Mouse (Mus musculus) bone marrow, adult 2 months (tissue): Measurements from ENCODE around the gene Gnptab. TPM values are rescaled to one million over a fixed set of nuclear protein-coding genes. Genes with fewer than 3 reads are reported as not detected.
"Not testable (repeated sequence)": the region's sequence is repeated elsewhere in the genome, so short reads cannot be mapped to it uniquely, and the experiment has no call there.

ENCODE experiments used
- H3K27ac ChIP-seq: fragments of 200-500 bp; 2 replicates; pipeline ENCODE4 v1.5.1; 2012; ENCODE audit warnings: low read depth, mild to moderate bottlenecking, control low read depth, inconsistent platforms, low read length; ENCODE audit not compliant: control insufficient read depth, poor library complexity, insufficient read depth
- H3K4me1 ChIP-seq: fragments of 200-500 bp; 2 replicates; pipeline ENCODE4 v1.6.1; 2011; ENCODE audit warnings: low read length; ENCODE audit not compliant: control insufficient read depth, insufficient read depth
- H3K4me3 ChIP-seq: fragments of 200-500 bp; replicated peaks from 2 replicates; pipeline ENCODE3; 2011; ENCODE audit warnings: mild to moderate bottlenecking, low read depth, low read length, control low read depth; ENCODE audit not compliant: control insufficient read depth
- CTCF ChIP-seq: fragments of 200-500 bp; IDR thresholded peaks from 2 replicates; pipeline ENCODE4 v1.5.1; 2011; ENCODE audit warnings: low read length, control low read depth; ENCODE audit not compliant: control insufficient read depth, insufficient read depth
- POLR2A ChIP-seq: fragments of 200-500 bp; IDR thresholded peaks from 2 replicates; pipeline ENCODE4 v1.6.1; 2011; ENCODE audit warnings: low read depth, mild to moderate bottlenecking, control low read depth, low read length, borderline replicate concordance; ENCODE audit not compliant: control insufficient read depth
- WGBS: fragments of 180-500 bp; shearing (Covaris S2); methylation state at CpG from one replicate; pipeline ENCODE4 v1.1.7; 2018; 5-methylcytosine and 5-hydroxymethylcytosine counted together
- polyA plus RNA-seq: library from polyadenylated mRNA; stranded (reverse); fragments of >200 nt; gene quantifications from 2 replicates; pipeline ENCODE4 v1.2.4, GENCODE M21; 2011; ENCODE audit warnings: low replicate concordance; ENCODE audit not compliant: missing spikeins, insufficient read depth, insufficient read length

The Gnptab gene
- polyA plus RNA-seq, 1 experiment, result 12.9 TPM

DNA sequence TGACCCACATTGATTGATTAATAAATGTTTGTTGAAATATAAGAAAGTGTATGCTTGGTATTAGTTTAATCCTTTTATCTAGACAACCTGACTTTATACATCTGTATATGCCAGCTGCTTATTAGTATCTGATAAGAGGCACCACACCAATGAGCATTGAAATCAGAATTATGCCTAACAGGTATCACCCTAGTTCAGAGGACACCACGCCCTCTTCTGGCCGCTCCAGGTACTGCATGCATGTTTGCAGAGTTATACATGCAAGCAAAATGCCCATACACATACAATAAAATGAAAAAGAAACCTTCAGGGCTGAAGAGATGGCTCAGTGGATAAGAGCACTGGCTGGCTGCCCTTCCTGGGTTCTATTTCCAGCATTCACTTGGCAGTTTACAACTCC lies 7.1 kb upstream of the Gnptab start:
- Histone ChIP-seq H3K4me1 (no peaks in the 10 kb centered on the region; the same call in 1 of the 2 replicates), H3K27ac (no peak overlapping the region), H3K4me3 (no peak overlapping the region)
- 9% methylated on average over 2 of the region's 2 CpGs for WGBS
- TF ChIP-seq CTCF (peak; percentile 61), POLR2A (no peak)

DNA sequence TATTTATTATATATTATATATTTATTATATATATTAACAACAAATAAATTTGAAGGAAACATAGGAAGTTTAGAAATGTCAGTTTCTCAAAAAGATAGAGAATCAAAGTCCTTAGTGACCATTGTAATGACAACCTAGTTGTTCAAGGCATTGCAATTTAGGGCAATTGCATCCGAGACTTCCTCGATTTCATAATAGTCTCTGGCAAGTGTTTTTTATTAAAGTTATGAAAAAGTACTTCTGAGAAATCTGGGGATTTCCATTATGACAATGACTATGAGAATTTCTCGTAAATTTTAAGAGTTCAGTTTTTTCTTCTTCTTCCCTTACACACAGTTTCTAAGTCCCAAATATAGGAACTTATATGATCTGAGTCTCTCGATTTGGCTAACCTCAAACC lies 6.5 kb upstream of the Gnptab start:
- Histone ChIP-seq H3K4me3 (no peak overlapping the region), H3K27ac (no peak overlapping the region), H3K4me1 (no peaks in the 10 kb centered on the region; the same call in 1 of the 2 replicates)
- 33% methylated on average over 4 of the region's 4 CpGs for WGBS
- no peak for TF ChIP-seq POLR2A
- TF ChIP-seq CTCF, result no peak

DNA sequence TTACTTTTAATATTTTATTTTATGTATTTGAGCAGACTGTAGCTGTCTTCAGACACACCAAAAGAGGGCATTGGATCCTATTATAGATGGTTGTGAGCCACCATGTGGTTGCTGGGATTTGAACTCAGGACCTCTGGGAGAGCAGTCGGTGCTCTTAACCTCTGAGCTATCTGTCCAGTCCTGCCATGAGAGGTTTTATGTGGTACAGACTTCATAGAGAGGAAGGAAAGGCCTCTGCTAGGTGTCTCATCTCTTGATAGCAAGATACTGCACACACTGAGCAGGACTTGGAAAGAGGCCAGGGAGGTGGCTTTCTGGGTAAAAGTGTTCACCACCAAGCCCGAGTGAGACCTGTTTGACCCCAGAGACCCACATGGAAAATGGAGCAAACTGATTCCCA lies 6.0 kb upstream of the Gnptab start:
- not testable (repeated sequence) for H3K4me1 ChIP-seq, H3K27ac ChIP-seq, H3K4me3 ChIP-seq
- 24% methylated on average over 2 of the region's 2 CpGs for WGBS

DNA sequence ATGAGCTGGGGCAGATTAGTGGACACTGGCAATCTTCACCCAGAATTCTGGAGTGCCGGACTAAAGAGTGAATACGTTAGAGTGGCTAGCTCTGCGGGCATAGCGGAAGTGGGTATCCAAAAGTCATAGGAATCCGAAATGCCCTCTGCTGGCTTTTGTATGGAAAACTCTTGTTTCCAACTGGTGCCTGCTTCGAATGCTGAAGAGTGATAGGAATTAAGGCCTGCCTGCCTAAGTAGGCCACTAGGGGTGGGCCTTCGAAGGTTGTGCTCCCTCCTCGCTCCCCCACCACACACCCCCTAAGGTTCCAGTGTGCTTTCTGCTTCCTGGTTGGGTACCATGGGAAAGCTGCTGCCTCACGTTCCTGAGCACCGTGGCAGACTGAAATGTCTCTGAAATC lies 3.9 kb upstream of the Gnptab start:
- no peaks in the 10 kb centered on the region; the same call in 1 of the 2 replicates for H3K4me1 ChIP-seq
- no peak overlapping the region for H3K4me3 ChIP-seq
- WGBS, result 77% methylated on average over 10 of the region's 10 CpGs
- no peak overlapping the region for H3K27ac ChIP-seq
- TF ChIP-seq POLR2A, result no peak

DNA sequence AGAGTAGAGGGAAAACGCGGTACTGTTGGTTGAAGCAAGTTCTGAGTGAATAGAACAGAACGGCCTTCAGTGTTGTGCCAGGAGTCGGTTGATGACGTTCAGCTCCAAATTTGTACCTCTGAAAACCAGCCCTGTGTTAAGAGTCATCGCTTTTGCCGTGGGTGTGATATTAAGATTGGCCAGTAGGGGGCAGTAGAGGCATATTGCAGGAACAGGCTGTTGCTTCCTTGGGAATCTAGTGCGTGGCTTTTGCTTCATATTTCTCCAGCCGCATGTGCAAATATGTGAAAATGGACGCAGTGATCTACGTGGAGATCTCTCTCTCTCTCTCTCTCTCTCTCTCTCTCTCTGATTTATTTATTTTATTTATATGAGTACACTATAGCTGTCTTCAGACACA lies 2.2 kb upstream of the Gnptab start:
- H3K27ac ChIP-seq, result no peak overlapping the region
- H3K4me3 ChIP-seq, result no peak overlapping the region
- peaks cover 2% of the 10 kb centered on the region; the same call in 1 of the 2 replicates for H3K4me1 ChIP-seq
- WGBS, result 1% methylated on average over 11 of the region's 11 CpGs
- peak; percentile 76 for TF ChIP-seq CTCF
- TF ChIP-seq POLR2A, result no peak

DNA sequence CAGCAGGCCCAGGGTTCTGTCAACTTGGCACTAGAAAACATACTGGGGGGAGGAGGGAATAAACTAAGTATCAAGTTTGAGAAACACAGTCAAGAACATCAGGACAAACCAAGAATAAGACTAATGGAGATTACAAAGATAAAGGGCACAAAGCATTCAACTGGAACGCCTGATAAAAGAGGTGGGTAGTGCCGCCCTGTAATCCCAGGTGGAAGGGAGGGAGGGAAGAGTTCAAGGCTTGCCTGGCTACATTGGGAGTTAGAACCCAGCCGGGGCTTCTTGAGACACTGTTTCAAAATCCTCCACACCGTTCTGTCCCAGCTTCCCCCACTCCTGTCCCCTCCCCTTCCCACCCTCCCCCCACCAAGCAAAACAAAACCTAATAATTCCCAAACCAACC lies 1.3 kb upstream of the Gnptab start:
- Histone ChIP-seq H3K4me1 (peaks cover 3% of the 10 kb centered on the region), H3K27ac (no peak overlapping the region), H3K4me3 (no peak overlapping the region)
- WGBS, result 58% methylated on average over 4 of the region's 4 CpGs
- TF ChIP-seq POLR2A (no peak), CTCF (no peak)

DNA sequence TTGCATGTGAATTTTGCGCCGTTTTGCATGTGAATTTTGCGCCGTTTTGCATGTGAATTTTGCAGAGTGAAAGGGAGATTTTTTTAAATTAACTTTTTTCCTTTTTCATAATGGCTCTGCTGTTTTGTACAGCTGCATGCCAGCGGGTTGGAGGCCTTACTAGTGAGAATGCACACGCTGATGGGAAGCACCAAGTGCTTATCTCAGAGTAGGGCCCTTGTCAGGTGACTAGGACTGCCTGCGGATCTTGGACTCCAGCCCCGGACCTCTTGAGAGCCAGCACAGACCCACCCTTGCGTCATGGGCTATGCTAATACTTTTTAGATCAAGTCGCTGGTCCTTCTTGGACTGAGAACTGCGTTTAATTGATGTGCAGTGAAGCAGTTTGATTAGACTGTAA lies 1.1 kb downstream of the Gnptab start:
- peak overlapping the region; percentile 92 for H3K4me3 ChIP-seq
- peaks cover 6% of the 10 kb centered on the region for H3K4me1 ChIP-seq
- no peak for TF ChIP-seq CTCF
- no peak for TF ChIP-seq POLR2A
- 1% methylated on average over 11 of the region's 11 CpGs for WGBS
- peak overlapping the region; percentile 20; the same call in 1 of the 2 replicates for H3K27ac ChIP-seq

DNA sequence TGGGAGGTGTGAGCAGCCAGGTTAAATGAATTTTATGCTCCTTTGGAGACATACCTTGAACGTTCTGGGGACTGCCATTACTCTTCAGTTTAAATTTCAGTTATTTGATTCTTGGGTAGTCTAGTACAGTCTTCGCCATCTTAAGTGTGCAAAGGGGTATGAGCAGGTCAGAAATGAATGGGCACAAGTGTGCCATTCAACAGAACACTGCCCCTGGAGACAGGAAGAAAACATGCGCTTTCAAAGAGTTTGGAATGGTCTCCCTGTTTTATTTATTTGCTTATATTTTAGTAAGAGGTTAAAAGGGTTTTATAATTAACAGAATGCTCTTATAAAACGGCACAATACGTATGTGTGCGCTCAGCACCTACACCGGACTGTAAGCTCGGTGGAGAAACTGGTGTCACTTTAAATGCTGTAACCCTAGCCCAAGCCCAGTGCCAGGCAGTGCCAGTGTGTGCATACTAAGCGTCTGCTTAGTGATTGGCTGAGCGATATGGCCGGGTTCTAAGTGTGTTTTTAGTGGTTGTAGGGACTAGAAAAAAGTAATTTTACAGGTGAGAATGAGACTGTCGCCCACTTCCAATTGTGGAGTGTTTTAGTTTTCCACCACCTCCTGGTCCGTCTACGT lies 1.6 kb downstream of the Gnptab start:
- 17% methylated on average over 14 of the region's 14 CpGs for WGBS
- Histone ChIP-seq H3K4me1 (peaks cover 8% of the 10 kb centered on the region), H3K4me3 (peak overlapping the region; percentile 35), H3K27ac (no peak overlapping the region)
- TF ChIP-seq POLR2A (no peak), CTCF (no peak)

DNA sequence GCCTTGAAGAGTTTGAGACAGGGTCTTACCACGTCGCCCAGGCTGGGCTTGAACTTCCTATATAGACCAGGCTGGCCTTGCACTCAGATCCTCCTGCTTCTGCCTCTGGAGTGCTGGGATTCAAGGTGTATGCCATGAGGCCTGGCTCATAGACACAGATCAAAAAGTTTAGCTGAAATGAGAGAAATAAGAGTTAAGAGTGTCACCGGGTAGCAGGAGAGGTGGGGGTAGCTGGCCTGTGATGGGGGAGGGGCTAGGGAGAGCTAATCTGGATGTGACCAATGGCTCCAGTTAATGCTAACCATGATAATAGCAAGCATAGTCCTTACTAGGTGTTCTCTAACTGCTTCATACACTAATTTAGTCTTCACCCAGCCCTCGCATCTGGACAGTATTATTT lies 2.4 kb downstream of the Gnptab start:
- H3K27ac ChIP-seq, result no peak overlapping the region

More for the DNA sequence above, 2.4 kb downstream of the Gnptab start:
- Histone ChIP-seq H3K4me3 (no peak overlapping the region), H3K4me1 (peaks cover 9% of the 10 kb centered on the region)
- WGBS, result 58% methylated on average over 4 of the region's 4 CpGs
- TF ChIP-seq POLR2A (no peak), CTCF (no peak)
